Mouse (Mus musculus) layer of hippocampus, postnatal 14 days (tissue): ENCODE data around the gene Mvb12a. TPM values are rescaled to one million over a fixed set of nuclear protein-coding genes. Genes with fewer than 3 reads are reported as not detected.
A peak's percentile ranks its signal among the peaks of the same experiment; 100 is the strongest.

Experiments used
- DNase-seq, 2 experiments: peaks; one replicate each; pipeline ENCODE4 v3.0.0; 2021 to 2022; ENCODE audit warnings: low spot score in 2 of 2, mixed read lengths in 1 of 2
- total RNA-seq, 2 experiments: library from RNA; stranded (reverse); gene quantifications; 2 replicates each; pipeline ENCODE4 v1.2.3; 2021

Gene Mvb12a
- total RNA-seq, 2 experiments from 2014 or later = 33.8 to 36.2 TPM

DNA sequence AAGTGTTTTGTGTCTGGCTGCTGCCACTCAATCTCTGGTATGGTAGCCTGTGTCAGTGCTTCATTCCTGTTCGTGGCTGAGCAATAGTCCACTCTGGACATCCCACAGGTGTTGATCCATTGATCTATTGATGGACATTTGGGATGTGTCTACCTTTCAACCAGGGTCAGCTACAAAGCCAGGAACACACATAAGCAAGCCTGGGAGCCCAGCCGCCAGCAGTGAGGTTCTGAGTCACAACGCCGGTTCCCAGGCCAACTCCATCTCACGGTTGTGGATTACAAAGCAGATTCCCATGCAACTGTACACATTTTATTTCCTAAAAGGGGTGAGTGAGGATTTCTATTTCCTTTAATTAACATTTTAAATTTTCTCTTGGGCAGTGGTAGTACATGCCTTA is 18.0 kb downstream of the Mvb12a start:
- DNase-seq = no peak

DNA sequence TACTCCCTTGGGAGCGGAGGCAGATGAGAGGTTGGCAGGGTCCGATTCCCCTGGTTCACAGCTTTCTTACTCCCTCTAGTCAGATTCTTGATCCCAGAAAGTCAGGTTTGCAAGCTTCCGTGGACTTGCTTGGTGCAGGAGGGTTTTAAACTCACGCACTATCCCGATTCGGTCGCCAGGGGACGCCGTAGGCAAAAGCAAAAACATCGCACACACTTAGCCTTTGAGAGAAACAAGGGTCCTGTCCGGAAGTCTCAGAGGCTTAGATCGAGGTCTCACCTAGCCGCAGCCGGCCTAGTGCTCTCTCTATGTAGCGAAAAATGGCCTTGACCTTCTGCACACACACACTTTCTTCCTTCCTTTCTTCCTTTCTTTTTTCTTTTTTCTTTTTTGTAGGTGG is 18.7 kb downstream of the Mvb12a start:
- peak; percentile 55 to 58 for DNase-seq

- DNase-seq = peak; percentile 55 to 71
These were observed 20.0 kb downstream of the Mvb12a start for GRCm38 (mm10) chr8:71562751-71563150.

DNA sequence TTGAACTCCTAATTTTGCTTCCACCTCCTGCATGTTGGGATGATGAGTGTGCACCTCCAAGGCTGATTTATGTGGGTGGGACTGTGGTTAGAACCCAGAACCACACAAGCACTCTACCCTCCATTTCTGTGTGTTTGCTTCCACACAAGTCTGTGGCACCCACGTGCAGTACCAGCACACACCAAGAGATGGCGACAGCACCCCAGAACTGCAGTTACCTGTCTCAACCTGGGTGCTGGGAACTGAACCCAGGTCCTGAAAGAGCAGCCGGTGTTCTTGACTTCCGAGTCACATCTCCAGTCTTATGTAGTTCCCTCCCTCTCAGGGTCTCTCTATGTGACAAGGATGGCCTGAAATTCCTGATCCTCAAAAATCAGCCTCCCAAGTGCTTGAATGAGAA is 21.3 kb downstream of the Mvb12a start:
- DNase-seq = no peak

GRCm38 (mm10) chr8:71566501-71566900 is 23.8 kb downstream of the Mvb12a start, which contains the start of gene Nxnl1:
Gene Nxnl1 (minus strand): TSS chr8:71566601.
- DNase-seq = no peak

DNA sequence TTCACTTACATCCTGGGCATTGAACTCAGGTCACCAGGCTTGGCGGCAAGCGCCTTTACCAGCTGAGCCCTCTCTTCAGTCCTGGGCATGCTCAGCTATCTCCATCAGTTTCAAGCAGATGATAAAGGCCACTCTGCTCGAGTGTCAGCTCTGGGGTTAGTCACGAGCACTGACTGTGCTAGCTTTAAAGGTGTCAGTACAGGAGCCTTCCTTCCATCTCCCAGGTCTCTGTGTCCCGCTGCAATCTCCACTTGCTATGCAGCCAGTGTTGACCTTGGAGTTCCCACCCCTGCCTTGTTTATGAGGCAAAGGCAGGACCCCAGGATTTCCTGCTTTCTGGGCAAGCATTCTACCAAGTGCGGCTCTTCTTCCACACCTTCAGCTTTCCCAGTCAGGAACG is 24.9 kb downstream of the Mvb12a start:
- DNase-seq = no peak

- peak; percentile 68 to 85 for DNase-seq
These were observed 25.7 kb downstream of the Mvb12a start, which contains the start of gene Slc27a1 for GRCm38 (mm10) chr8:71568387-71568937. Gene Slc27a1 (plus strand): TSS chr8:71568882.

DNA sequence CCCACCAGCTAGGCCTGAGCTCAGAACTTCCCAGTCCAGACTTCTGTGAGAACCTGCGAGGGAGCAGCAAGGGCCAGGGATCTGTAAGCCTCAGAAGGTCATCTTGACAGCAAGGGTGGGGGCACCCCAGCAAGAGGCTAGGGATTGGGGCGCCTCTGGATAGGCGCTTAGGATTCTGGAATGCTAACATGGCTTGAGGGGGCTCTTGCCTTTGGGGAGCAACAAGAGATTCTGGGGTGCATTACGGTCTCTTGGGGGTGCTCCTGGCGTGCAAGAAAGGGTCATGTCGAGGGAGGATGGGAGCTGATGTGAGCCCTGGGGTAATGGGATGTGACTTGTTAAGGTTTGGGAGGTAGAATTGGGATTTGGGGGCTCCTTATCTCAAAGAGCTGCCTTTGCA is 26.2 kb downstream of the Mvb12a start:
- DNase-seq = peak in 1 of 2 experiments; percentile 31

DNA sequence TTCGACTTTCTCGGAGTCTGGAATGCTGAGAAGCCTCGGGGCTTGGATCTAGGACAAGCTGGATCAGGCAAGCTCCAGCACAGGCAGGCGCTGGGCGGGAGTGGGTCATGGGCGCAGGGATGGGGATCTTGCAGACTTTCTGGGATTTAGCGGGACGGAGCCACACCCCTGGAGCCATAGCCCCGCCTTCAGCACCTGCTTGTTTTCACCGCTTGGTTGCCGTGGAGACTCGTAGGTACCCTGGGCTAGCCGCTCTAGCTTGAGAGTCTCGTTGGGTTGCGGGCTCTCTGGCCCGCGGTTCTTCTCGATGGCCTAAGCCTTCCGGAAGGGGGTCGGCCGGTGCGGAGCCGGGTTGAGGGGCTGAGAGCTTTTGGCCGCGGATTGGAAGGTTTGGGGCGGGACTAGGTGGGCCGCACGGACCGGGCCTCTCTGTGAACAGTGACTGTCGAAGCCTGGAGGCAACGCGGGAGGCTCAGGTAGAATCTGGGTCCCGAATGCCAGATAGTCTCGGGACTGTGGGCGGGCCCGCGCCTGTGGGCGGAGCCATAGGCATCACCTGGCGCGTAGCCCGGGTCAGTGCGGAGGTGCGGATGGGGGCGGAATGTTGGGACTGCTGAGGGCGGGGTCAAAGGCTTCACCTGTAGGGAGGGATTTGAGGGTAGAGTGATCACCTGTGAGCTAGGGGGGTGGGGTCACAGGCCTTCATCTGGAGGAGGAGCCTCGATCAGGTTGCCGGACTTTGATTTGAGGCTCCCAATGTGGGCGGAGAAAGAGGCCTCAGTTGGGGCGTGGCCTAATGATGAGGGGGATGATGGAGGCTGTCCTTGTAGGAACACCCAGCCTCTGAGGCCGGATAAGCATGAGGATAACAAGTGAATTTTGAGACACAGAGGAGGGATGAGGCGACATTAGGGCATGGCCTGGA is 26.9 kb downstream of the Mvb12a start:
- DNase-seq = peak; percentile 85 to 93

GRCm38 (mm10) chr8:71570291-71570954 is 27.7 kb downstream of the Mvb12a start:
- DNase-seq = peak; percentile 94 to 97

DNA sequence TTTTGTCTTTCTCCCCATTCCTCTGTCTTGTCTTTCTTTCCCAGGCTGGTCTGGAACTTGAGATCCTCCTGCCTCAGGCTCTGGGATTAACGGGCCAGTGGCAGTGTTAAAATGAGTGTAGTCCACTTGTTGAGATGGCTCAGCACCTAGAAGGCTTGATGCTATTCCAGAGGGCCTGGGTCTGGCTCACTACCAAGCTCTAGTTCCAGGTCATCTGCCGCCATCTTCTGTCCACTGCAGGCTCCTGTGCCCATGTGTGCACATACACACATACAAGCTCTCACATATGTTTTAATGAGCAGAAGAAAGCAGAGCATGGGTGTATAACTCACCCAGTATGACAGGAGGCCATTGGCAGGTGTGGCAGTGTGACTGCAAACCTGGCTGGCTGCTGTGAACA is 29.4 kb downstream of the Mvb12a start:
- DNase-seq = no peak

DNA sequence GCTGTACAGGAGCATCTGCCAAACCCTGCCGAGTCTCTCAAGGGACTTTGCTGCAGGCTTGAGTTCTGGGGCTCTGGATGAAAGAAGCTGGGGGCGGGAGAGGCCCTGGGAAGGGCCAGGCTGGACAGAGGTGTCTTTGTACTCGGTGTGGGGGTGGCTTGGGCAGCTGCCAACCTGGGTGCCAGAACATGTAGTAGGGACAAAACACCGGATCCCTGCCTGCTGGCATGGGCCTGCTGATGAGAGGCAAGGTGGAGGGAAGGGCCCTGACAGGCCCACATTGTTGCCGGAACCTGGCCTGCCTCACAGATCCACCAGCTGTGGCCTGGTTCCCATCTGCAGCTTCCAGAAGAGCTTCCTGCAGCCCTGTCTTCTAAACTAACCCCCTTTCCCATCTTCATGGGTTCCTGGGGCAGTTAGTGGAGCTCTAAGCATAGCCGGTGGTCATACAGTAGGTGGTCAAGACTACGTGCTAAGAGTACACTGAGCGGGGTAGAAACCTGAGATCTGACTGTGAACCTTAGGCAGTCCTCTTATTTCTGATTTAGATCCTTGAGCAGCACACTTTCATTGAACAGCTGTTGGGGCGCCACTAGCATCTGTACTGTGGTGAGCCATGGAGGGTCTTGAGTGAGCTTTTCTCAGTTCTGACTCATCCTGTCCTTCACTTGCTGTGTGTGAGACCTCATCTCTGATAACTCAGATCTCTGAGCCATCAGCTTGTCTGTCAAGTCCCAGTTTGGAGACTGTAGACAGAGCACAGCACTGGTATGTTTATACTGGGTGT is 30.3 kb downstream of the Mvb12a start:
- peak; percentile 84 to 92 for DNase-seq

DNA sequence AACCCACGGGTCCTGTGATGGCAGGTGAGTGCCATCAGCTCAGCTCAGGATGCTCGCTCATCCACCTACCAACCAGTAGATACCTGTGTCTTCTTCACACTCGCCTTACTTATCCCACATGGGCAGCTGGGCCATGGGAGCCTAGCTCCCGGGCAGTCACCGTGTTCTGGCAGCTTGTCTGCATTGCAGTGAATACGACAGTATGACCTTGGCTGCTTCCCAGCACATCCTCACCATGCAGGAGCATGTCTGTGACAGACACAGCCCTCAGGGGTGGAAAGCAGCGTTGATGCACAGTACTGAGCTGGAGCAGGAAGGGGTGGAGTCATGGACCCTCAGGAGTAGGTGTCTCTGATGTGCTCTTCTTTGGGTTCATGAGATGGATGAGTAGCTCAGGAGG is 31.7 kb downstream of the Mvb12a start:
- DNase-seq = no peak

- no peak for DNase-seq
These were observed 32.3 kb downstream of the Mvb12a start for GRCm38 (mm10) chr8:71575020-71575419.

GRCm38 (mm10) chr8:71577856-71578387 is 35.2 kb downstream of the Mvb12a start:
- DNase-seq = no peak

- DNase-seq = no peak
These were observed 36.3 kb downstream of the Mvb12a start for GRCm38 (mm10) chr8:71579009-71579408.

DNA sequence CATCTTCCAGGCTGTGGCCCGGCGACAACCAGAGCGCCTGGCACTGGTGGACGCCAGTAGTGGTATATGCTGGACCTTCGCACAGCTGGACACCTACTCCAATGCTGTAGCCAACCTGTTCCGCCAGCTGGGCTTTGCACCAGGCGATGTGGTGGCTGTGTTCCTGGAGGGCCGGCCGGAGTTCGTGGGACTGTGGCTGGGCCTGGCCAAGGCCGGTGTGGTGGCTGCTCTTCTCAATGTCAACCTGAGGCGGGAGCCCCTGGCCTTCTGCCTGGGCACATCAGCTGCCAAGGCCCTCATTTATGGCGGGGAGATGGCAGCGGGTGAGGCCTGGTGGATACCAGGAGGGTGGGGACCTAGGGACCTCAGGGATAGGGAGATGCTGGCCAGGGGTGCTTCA is 36.8 kb downstream of the Mvb12a start:
- no peak for DNase-seq

- DNase-seq = no peak
These were observed 37.5 kb downstream of the Mvb12a start for GRCm38 (mm10) chr8:71580201-71580600.

DNA sequence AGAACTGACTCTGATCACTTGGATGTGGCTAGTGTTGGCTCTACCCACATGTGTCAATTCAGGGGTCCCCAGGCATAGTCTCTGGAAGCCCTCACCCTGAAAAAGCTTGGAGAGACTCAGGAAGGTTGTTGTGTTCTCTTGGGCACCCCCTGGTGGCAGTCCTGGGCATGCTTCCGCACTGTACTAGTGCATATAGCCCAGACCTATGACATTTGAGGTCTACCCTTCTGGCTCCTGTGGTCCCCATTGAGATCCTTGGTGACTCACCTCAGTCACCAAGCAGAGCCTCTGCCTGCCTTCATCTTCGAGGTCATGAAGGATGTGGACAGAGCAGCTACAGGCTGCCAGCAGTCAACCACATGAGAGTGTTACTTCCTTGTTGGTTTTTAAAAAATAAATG is 44.2 kb downstream of the Mvb12a start:
- DNase-seq = peak in 1 of 2 experiments; percentile 50

- DNase-seq = no peak
These were observed 46.0 kb downstream of the Mvb12a start for GRCm38 (mm10) chr8:71588762-71589161.

GRCm38 (mm10) chr8:71591017-71591416 is 48.3 kb downstream of the Mvb12a start:
- no peak for DNase-seq
